Mouse (Mus musculus) left cerebral cortex, postnatal 10 days (tissue): ENCODE measurements around the gene Evi2b. TPM values are rescaled to one million over a fixed set of nuclear protein-coding genes. Genes with fewer than 3 reads are reported as not detected.

ENCODE experiments used
- DNase-seq, 2 experiments: peaks; one replicate each; pipeline ENCODE4 v3.0.0; 2021 to 2022; ENCODE audit warnings: low spot score in 2 of 2, mixed read lengths in 1 of 2; ENCODE audit errors: extremely low spot score in 1 of 2
- intact Hi-C: fragments of 180-260 bp; cut with DNase I; formaldehyde crosslinking; loops from one replicate; pipeline ENCODE4 v1.15.1; 2025
- total RNA-seq, 2 experiments: library from RNA; stranded (reverse); gene quantifications; 2 replicates each; pipeline ENCODE4 v1.2.3; 2021

Evi2b gene
- total RNA-seq, 2 experiments from 2014 or later = 0.94 to 1.3 TPM

DNA sequence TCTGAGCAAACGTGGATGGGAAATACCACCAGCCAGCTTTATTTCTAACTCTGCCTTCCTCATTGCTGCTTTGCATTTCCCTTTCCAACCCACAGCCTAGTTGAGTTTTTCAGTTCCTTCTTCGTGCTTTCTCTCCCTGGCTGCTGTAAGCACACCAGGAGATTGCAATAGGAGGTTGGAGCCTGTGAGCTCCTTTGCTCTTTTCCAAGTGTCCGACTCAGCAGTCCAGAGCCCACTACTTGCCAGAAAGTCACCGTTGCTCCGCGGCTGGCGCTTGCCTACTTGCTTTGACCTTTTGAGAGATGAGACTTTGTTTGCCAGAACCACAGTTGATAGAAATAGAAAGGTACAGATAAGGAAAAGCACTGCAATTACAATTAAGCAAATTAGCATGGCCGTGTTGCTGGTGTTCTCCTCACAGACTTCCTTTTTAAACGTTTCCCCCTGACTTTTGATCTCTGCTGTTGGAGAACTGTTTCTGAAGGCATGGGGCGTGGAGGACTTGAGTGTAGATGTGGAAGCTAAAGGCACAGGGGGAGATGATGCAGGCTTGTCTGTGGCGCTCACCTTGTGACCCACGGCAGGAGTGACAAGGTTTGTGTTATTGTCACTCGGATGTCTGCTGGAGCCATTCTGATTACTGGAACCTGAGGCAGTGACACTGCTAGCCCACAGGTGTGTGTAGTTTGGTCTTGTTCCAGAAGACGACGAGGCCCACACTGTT is 3.6 kb upstream of the Evi2b start:
- DNase-seq = peak in 1 of 2 experiments; percentile 25
- intact Hi-C loops = no loop called here

DNA sequence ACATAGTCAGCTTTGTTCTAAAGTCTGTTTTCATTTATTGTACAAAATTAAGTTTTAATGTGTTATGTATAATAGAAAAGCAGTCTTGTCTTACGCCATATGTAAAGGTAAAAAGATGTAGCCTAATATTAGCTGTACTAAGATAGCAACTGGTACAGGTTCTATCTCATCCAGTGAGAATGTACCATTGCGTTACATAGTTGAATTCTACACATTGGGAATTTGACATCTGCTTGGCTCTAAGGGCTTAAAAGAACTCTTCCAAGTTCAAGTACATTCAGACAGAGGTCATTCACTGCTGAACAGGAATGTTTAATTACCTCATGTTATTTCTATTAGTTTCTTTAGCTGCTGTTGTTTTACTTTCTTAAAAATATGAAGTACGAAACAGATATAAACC is 3.0 kb upstream of the Evi2b start:
- DNase-seq = no peak
- intact Hi-C loops = no loop called here

DNA sequence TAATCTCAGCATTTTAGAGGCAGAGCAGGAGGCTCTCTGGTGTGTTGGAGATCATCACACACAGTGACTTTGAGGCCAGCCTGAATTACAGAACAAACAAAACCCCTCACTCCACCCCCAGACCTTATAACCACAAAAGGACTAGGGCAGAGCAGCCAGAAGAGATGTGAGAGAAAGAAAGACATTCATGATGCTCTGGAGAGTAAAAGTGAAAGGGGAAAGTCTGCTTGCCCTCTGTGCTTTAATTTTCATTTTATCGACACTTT is 681 bp upstream of the Evi2b start:
- no peak for DNase-seq
- intact Hi-C loops = no loop called here

DNA sequence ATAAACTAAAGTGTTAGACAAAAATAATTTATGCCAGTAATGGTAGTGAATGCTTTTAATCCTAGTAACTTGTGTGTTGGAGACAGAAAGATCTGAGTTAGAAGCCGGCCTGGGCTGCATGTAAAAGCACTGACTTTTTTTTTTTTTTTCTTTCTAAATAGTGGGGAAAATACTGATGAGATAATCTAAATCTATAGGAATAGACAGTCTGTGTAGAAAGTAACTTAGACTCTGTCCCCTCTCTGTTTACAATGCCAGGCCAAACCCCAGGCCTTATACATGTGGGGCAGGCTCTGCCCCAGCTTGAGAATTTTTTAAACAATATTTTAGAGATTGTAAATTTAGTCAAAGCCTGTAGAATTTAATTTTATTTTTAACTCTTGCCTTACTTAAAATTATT is 618 bp downstream of the Evi2b start:
- no peak for DNase-seq
- intact Hi-C loops = no loop called here

DNA sequence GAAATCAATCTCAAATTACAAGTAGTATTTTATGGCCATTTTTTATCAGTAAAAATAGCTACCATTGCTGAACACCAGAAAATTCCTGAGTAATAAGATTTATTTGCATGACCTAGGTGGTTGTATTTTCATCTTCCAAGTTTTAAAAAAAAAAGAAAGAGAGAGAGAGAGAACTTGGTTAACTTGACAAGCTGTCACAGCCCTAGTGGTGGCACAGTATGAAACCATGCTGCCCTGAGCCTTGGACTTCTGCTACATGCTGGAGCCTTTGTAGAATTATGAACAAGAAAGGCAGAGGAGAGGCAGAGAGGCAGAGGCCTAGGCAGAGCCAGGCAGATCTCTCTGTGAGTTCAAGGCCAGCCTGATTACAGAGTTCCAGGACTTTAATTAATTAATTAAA is 1.6 kb downstream of the Evi2b start:
- no peak for DNase-seq
- intact Hi-C loops = no loop called here

DNA sequence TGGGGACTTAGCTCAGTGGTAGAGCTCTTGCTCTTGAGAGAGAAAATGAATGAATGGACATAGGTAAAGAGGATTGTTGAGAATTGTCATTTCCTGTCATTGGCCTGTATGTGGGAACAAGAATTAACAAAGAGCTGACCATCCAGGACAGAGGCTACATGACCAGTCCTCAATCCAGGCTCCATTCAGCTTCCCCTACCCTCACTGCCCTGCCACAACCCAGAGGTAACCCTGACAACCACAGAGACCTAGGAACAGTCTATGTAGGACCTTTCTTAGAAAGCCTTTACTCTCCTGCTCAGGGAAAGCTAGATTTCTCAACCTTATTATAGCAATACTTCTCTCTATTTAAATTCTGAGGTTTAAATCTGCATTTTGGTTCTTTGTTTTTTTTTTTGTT is 2.8 kb downstream of the Evi2b start:
- intact Hi-C loops = no loop called here
- DNase-seq = no peak

DNA sequence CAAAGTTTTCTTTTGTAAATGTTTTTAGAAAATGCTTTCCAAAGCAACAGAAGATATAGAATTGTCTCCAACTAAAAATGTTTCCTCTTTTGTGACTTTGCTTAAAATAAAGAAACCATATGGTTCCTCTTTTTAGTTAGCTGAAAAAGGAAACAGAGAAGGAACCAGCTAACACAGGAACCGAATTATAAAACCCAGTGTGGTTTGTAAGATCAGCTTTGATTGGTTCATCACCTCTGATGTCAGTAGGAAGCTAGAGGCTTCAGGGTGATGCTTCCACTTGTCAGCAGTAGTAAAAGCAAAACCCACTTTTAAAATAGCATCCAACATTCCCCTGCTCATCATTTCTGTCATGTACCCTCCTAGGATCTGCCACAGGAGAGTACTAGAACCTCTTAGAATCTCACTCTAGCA is 3.7 kb downstream of the Evi2b start:
- DNase-seq = peak in 1 of 2 experiments; percentile 71
- intact Hi-C loops = no loop called here

DNA sequence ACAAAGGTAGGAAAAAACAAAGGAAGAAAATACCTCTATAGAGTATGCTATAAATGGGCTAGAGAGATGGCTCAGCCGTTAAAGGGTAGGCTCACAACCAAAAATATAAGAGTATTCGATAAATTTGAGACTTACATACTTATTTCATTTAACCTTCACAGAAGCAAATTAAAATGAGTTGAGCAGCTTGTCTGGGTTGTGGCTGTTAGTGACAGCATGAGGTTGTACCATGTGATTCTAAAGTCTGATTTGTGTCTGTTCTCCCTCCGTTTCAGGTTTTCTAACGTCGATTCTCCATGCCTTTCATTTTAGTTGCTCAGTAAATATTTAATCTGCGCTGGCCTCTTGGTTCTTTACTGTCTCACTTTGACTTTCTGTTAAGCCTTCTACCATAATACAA is 4.3 kb downstream of the Evi2b start:
- intact Hi-C loops = no loop called here
- DNase-seq = no peak

DNA sequence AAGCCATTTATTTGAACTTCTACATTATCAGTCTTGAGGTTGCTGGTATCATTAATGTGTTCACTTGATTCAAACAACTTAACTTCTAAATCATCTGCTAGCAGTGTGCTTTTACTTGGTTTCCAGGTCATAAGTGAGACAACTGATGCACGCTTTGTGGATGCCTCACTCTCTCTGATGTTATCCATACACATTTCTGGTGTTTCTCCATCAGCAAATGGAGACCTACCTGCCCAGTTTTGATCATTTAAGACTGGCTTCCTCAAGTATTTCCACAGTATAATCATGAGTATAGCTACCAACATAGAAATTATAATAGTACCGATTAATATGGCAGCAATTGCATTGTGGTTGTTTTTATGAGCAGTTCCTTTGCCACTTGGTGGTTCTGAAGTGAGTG is 7.8 kb downstream of the Evi2b start:
- intact Hi-C loops = no loop called here
- DNase-seq = no peak

DNA sequence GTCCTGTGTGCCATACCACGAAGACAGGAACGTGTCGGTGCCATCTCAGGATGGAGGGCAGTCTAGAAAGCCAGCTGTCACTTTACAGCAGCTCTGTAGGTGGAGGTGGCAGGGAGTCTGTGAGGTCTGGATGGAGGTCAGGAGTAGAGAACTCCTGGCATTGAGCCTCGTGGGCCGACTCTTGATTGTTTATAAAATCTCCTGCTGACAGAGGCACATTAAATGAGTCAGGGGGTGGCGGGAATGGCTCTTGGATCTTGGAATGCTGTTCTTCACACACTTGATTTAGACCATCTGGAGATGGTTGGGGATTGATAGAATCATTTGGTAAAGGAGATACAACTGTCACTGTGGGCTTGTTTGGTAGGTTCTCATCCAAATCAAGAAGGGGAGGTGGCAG is 8.2 kb downstream of the Evi2b start:
- no peak for DNase-seq
- intact Hi-C loops = no loop called here

DNA sequence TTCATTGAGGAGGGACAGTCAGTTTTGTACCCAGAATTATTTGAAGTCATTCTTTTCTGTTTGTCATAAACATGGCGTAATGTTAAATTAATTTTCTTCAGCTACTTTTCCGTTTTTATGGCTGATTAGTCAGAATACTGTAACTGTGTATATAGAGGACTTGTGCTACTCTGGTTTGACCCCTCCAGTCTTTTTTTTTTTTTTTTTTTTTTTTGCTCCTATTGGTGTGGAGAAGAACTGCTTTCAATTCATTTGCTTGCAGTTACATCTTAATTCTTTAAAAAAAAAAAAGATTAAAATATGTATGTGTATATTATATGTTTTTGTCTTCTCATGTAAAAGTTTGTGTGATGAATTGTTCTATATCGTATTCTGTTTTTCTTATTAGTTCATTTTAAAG is 11.6 kb downstream of the Evi2b start:
- intact Hi-C loops = no loop called here
- DNase-seq = no peak

DNA sequence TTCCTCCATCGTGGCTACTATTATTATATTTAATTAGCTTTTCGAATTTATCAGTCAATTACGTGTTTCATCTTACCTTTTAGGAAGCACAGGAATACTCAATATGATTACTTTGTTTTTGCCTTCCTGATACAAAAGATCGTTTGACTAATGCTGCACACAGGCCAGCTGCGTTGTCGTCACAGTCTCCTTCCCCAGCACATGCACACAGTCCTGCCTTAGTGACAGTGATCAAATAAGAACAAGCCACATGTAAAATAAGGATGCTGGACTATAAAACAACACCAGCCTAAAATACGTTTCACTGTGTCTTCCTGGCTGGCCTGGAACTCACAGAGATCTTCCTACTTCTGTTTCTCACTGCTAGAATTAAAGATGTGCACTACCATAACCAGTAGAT is 19.1 kb downstream of the Evi2b start:
- no peak for DNase-seq
- intact Hi-C loops = no loop called here

DNA sequence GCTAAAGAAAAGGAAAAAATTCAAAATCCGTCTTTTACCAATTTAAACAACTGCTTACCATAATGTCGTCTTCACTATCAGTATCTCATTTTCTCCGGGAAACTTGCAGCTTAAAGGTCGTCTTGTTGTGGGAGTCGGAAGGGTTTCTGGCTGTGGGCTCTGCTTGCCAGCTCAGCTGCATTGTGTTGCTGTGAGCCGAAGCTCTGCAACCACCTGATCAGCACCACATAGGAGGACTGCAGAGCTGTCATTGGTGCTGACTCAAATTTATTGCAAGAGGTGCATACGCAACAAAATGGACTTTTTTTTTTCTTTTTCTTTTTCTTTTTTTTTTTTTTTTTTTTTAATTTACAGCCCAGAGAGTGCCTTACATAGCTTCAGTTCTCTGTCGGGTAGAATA is 19.7 kb downstream of the Evi2b start, which contains the start of gene Omg:
TSS of gene Omg (minus strand) at position 240 of the 400 bp plus-strand sequence.
- intact Hi-C loops = no loop called here
- DNase-seq = peak; percentile 55 to 71

DNA sequence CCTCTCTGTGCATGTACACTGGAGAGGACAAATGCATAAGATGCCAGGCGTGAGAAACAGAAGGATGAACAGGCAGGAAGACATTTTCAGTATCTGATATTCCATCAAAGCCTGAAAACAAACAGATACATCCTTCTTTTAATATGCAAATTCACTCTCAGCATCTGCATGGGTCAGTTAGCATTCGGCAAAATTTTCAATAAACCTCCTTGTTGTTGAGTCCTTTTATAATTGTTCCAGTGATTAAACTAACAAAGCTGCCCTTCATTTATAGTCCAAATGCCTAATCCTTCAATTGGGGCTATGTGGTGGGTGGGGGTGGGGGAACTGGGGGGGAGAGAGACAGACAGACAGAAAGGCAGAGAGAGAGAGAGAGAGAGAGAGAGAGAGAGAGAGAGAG is 20.6 kb downstream of the Evi2b start:
- peak in 1 of 2 experiments; percentile 32 for DNase-seq
- intact Hi-C loops = no loop called here

DNA sequence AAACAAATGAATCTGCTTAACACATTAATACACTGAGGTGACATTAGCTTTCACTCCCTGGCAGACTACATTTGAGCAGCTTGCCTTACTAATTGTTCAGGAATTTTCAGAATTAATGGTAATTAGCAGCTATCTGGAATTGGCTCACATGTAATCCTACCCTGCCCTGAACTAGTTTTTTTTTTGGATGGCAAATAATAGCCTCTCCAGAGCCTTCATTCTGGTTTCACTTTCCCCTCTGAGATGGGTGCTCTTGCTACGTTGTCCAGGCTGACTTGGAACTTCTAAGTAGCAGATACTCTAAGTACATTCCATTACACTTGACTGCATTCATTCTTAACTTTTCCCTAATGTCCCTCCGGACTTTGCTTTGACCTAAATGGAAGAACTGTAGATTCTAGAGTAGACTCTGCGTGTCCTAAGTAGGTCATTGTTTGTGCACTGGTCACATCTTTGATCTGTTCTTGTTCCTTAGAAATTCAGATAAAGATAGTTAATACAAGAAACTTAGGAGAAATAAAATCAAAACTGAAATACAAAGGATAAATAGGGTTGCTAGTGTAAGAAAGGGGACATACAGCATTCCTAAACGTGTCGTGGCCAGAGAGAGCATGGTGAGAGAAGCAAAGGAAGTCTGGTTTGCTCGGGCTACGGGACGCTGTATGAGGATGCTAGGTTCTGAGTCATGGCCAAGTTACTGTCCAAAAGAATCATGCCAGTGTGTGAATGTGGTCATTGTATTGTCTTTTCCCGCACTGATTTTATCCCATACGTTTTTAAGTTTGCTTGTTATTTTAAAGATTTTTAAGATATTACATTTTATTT is 28.4 kb downstream of the Evi2b start:
- intact Hi-C loops = no loop called here
- no peak for DNase-seq

DNA sequence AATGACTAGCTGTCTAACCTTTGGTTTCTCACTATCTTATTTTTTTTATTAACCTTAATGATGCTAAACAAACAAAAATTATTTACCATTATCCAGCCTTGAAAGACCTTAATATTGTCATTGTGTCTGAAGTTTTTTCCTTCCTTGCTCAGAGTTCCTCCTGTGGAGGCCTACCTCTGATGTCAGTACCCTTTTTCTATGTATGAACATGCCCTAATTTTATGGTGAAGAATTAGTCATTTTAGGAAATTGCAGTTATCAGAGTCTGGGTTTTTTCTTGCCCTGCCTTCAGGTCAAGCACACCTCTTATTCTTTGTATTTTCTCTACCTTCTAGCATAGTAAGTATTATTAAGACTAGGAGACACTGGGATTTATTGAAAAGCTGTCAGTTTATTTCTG is 38.8 kb downstream of the Evi2b start:
- intact Hi-C loops = loop anchor here (5.0 kb wide), 1 partner anchor 53 kb away; no protein-coding TSS in a partner anchor
- no peak for DNase-seq

DNA sequence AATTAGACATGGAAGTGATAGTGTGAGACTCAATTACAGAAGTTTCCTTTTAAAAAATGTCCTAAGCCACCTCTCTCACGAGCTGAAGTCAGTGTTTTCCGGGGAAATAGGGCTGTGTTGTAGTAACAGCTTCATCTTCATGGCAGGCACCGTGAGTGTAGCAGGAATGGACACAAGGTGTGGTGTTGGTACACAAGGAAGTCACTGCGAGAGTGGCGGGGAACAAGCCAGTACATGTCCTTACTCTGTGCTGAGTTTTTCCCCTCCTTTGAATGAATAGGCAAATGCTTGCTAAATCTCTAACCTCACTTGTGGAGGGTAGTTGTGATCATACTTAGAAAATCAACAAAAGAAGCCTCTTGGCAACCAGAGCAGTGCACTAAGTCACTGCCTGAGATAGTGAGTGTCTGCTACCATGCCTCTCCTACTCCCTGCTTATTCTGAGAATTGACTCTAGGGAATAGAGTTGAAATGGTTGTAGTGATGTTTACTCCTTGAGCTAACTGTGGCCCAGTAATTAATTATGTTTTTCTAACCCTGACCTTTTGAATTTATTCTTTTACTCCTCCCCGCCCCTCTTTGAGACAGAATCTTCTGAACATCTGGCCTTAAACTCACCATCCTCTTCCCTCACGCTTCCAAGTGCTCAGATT is 39.6 kb downstream of the Evi2b start:
- intact Hi-C loops = no loop called here

DNA sequence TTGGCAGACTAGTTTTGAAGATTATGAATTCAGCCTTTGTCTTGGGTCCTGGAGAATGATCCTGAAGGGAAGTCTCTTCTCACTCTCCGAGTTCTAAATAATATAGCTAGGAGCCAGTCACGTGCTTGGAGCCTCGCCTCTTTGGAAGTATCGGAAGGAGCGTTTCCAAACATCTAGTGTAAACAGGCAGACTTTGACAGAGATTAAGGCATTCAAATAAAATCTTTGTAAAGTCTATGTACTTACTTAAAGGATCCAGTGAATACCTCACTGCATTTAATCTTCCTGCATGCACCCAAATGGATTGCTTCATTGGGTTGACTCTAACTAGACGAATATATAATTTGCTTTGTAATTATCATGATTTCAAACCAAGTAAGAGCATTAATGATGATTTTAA is 40.2 kb downstream of the Evi2b start:
- DNase-seq = no peak
- intact Hi-C loops = no loop called here

More for the DNA sequence above, 39.6 kb downstream of the Evi2b start:
- no peak for DNase-seq

DNA sequence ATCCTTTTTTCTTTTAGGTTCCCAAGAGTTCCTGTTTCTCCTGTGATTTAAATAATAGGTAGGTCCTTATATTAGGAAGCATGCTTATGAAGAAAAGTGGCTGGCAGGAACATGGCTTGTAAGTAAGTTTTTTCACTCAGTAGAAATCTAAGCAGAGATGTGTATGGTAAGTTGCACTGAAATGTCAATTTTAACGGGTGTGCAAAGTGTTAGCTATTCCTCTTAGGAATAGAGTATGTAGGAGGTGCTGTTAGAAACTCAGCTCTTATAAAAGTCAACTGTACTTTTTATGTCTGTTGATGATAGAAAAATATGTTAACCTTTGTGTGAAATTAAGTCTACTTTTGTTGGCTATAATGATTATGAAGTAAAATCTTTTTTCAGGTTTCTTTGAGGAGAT is 55.5 kb downstream of the Evi2b start:
- no peak for DNase-seq
- intact Hi-C loops = no loop called here
